In the genomic region with DNA sequence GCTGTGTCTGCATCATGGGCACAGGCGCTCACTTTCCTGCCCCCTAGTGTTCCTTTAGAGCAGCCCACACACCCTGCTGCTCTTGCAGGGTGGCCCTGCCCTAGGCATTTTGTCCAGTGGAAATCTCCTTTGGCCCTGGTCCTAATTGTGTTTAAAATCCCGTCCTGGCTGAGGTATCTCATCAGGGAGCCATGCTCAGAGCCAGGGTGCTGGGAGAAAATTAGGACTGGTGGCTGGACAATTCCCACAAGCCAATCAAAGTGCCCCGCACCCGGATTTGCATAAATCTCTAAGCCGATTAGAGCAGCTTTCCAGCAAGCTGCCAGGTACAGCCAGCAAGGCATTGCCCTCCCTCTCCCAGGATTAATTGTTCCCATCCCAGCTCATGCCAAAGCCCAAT, we compare ENCODE assay signal across 12 mouse cellular contexts.
DNase-seq lines count a peak whose midpoint lies in the region; ATAC-seq and TF ChIP-seq lines count a peak whose summit lies in the region.
"Had no signal": no experiment of that assay in that cellular context is flagged by ENCODE, and none has a peak within 500 bp of the region (broad histone marks: within the 10 kb centered on the region; RNA-seq: fewer than 3 reads in every experiment).

No protein-coding gene starts in this region.

- 9% methylated on average over 5 of the region's 5 CpGs for WGBS in midbrain, embryonic 10.5 days
- 41% methylated on average over 5 of the region's 5 CpGs for WGBS in stomach, postnatal 0 days

- ATAC-seq in stomach, postnatal 0 days (ENCODE audit: low FRiP score, low TSS enrichment): no peak
- no peak for ATAC-seq in activated CD4-positive, CD25-positive, alpha-beta regulatory T cell, adult 4 months

- peaks cover 58% of the 10 kb centered on the region for H3K27me3 ChIP-seq in midbrain, embryonic 10.5 days (ENCODE audit: low read depth, poor library complexity, severe bottlenecking)
- H3K27me3 ChIP-seq in stomach, postnatal 0 days (ENCODE audit: control insufficient read depth, insufficient read depth, low read length): no peaks in the 10 kb centered on the region

- H3K4me3 ChIP-seq in midbrain, embryonic 10.5 days: no peak overlapping the region
- H3K4me3 ChIP-seq in stomach, postnatal 0 days (ENCODE audit: low read depth, low read length): no peak overlapping the region
- H3K4me3 ChIP-seq: kidney, embryonic 15.5 days; limb, embryonic 15.5 days had no signal

- no peak overlapping the region for H3K9ac ChIP-seq in stomach, postnatal 0 days (ENCODE audit: low read length)
- H3K9ac ChIP-seq: kidney, embryonic 15.5 days; limb, embryonic 15.5 days had no signal

- intact Hi-C loops in left cerebral cortex, postnatal 4 days (cut with DNase I): no loop called here

- no peaks in the 10 kb centered on the region for H3K36me3 ChIP-seq in midbrain, embryonic 10.5 days
- H3K36me3 ChIP-seq in stomach, postnatal 0 days (ENCODE audit: control insufficient read depth, insufficient read depth, low read length): no peaks in the 10 kb centered on the region
- H3K36me3 ChIP-seq: kidney, embryonic 15.5 days; limb, embryonic 15.5 days had no signal

- peak overlapping the region; percentile 67 for H3K27ac ChIP-seq in midbrain, embryonic 10.5 days (replicated peaks)
- no peak overlapping the region for H3K27ac ChIP-seq in stomach, postnatal 0 days (replicated peaks)
- H3K27ac ChIP-seq: kidney, embryonic 15.5 days; limb, embryonic 15.5 days had no signal

- peak; percentile 44 for TF ChIP-seq CTCF in stomach, postnatal 0 days (IDR thresholded peaks at IDR 0.05; ENCODE audit: low read depth)

- peaks cover 46% of the 10 kb centered on the region for H3K4me1 ChIP-seq in midbrain, embryonic 10.5 days
- H3K4me1 ChIP-seq in stomach, postnatal 0 days (replicated peaks; ENCODE audit: control insufficient read depth, insufficient read depth): no peaks in the 10 kb centered on the region
- H3K4me1 ChIP-seq: kidney, embryonic 15.5 days; limb, embryonic 15.5 days had no signal

- no peak overlapping the region for H3K4me2 ChIP-seq in stomach, postnatal 0 days (replicated peaks; ENCODE audit: low read depth)
- H3K4me2 ChIP-seq: kidney, embryonic 15.5 days; limb, embryonic 15.5 days had no signal

- H3K9me3 ChIP-seq in midbrain, embryonic 10.5 days (replicated peaks): no peaks in the 10 kb centered on the region
- no peaks in the 10 kb centered on the region for H3K9me3 ChIP-seq in stomach, postnatal 0 days (ENCODE audit: control insufficient read depth, low read length)
- H3K9me3 ChIP-seq: kidney, embryonic 15.5 days; limb, embryonic 15.5 days had no signal

- DNase-seq in cerebellum, postnatal 10 days: peak; percentile 43 to 68
- DNase-seq in cerebellum, adult 9-10 months: no peak
- DNase-seq in left cerebral cortex, postnatal 4 days: peak; percentile 63
- no peak for DNase-seq in left cerebral cortex, adult 18-20 months (ENCODE audit: low spot score in 2 of 2)
- DNase-seq in midbrain, embryonic 10.5 days (ENCODE audit: low spot score): peak; percentile 44
- no peak for DNase-seq in stomach, postnatal 0 days (ENCODE audit: low spot score)
- DNase-seq in kidney, postnatal 10 days: no peak
- DNase-seq: heart, postnatal 10 days; lung, postnatal 10 days had no signal

- TF ChIP-seq EP300 in stomach, postnatal 0 days (optimal IDR thresholded peaks at IDR 0.05): no peak

Comparison
In these comparisons a context has a peak if more than half of its experiments do, and no peak if none do; other contexts are left out.
1. DNase-seq: peak in cerebellum, postnatal 10 days (2 of 2), left cerebral cortex, postnatal 4 days (single experiment) and midbrain, embryonic 10.5 days (single experiment); none in cerebellum, adult 9-10 months (single experiment), left cerebral cortex, adult 18-20 months (0 of 2), stomach, postnatal 0 days (single experiment) and kidney, postnatal 10 days (single experiment).